Mouse (Mus musculus) heart, adult 2 months (tissue): ENCODE results near the gene Rbm10. TPM values are rescaled to one million over a fixed set of nuclear protein-coding genes. Genes with fewer than 3 reads are reported as not detected.
A peak's percentile ranks its signal among the peaks of the same experiment; 100 is the strongest.

ENCODE experiments used
- DNase-seq, 2 experiments: peaks; one replicate each; pipeline ENCODE4 v3.0.0; 2021
- H3K27ac ChIP-seq: fragments of 200-600 bp; 2 replicates; pipeline ENCODE4 v1.8.1; 2022
- H3K27me3 ChIP-seq: fragments of 200-500 bp; 2 replicates; pipeline ENCODE4 v1.6.1; 2012; ENCODE audit warnings: mild to moderate bottlenecking, low read length, inconsistent platforms, mixed read lengths; ENCODE audit not compliant: control insufficient read depth, insufficient read depth
- H3K36me3 ChIP-seq: fragments of 200-500 bp; 2 replicates; pipeline ENCODE4 v1.6.1; 2012; ENCODE audit warnings: low read length, inconsistent platforms; ENCODE audit not compliant: control insufficient read depth, insufficient read depth
- H3K4me1 ChIP-seq: fragments of 200-500 bp; 2 replicates; pipeline ENCODE4 v1.6.1; 2011; ENCODE audit warnings: low read length; ENCODE audit not compliant: control insufficient read depth, insufficient read depth
- H3K4me3 ChIP-seq: fragments of 200-600 bp; 2 replicates; pipeline ENCODE4 v1.8.1; 2022
- H3K79me2 ChIP-seq: fragments of 200-500 bp; replicated peaks from 2 replicates; pipeline ENCODE4 v1.6.1; 2012; ENCODE audit warnings: mild to moderate bottlenecking, inconsistent platforms, low read length, moderate library complexity, mixed read lengths; ENCODE audit not compliant: control insufficient read depth, insufficient read depth
- H3K9ac ChIP-seq: fragments of 200-500 bp; 2 replicates; pipeline ENCODE4 v1.6.1; 2012; ENCODE audit warnings: low read depth, mild to moderate bottlenecking, control low read depth, inconsistent platforms, low read length, mixed read lengths
- CTCF ChIP-seq: fragments of 200-600 bp; IDR thresholded peaks from 2 replicates; pipeline ENCODE4 v1.8.1; 2022; ENCODE audit warnings: antibody characterized with exemption, mild to moderate bottlenecking, moderate library complexity
- EP300 ChIP-seq: fragments of 200-500 bp; IDR thresholded peaks from 2 replicates; pipeline ENCODE4 v1.6.1; 2011; ENCODE audit warnings: low read depth, low read length, control low read depth; ENCODE audit not compliant: insufficient read depth
- POLR2A ChIP-seq: fragments of 200-500 bp; IDR thresholded peaks from 2 replicates; pipeline ENCODE4 v1.6.1; 2011; ENCODE audit warnings: mild to moderate bottlenecking, low read depth, low read length, control low read depth; ENCODE audit not compliant: insufficient read depth
- WGBS: fragments of 180-500 bp; shearing (Covaris S2); methylation state at CpG from one replicate; pipeline ENCODE4 v1.1.7; 2018; 5-methylcytosine and 5-hydroxymethylcytosine counted together
- intact Hi-C: fragments of 180-260 bp; cut with DNase I; formaldehyde crosslinking; loops from one replicate; pipeline ENCODE4 v1.15.1; 2025
- long read RNA-seq: library from polyadenylated mRNA; stranded (forward); transcript quantifications from one replicate; pipeline ENCODE4 v2.0.0, GENCODE M21; 2021
- polyA plus RNA-seq: library from polyadenylated mRNA; depleted of rRNA; stranded (reverse); fragments of >200 nt; gene quantifications from 2 replicates; pipeline ENCODE4 v1.2.3, GENCODE M21; 2012; rRNA removed
- total RNA-seq, 2 experiments: library from RNA; stranded (reverse); gene quantifications; 2 replicates each; pipeline ENCODE4 v1.2.3; 2021

Gene Rbm10
- 10 to 100 TPM; 18.9 to 19.3 TPM for total RNA-seq
- polyA plus RNA-seq, result 22.3 and 31.5 TPM in 2 replicates
- long read RNA-seq, partial matches to known transcripts, result 6 of 35 reads
- long read RNA-seq, other reads (novel, unspliced or antisense), result 23 of 35 reads

- Histone ChIP-seq H3K9ac (peak within 1 kb of the TSS; percentile 100), H3K27me3 (no peaks in the 10 kb centered on the region), H3K4me3 (peak within 1 kb of the TSS; percentile 57), H3K36me3 (peaks cover 2% of the 10 kb centered on the region; the same call in 1 of the 2 replicates), H3K79me2 (no peaks in the 10 kb centered on the region), H3K27ac (peak within 1 kb of the TSS; percentile 92), H3K4me1 (no peaks in the 10 kb centered on the region; the same call in 1 of the 2 replicates)
- 12% methylated on average over 49 of the region's 49 CpGs for WGBS
- peak; percentile 59 for TF ChIP-seq POLR2A
- TF ChIP-seq EP300, result 0 out of 2 replicates have a peak, but pooled peaks have one; percentile 6
- TF ChIP-seq CTCF, result no peak
- DNase-seq, result peak; percentile 81 to 88
- intact Hi-C loops, result loop anchor here (5.0 kb wide), 1 partner anchor 45 kb away; no protein-coding TSS in a partner anchor
Measured at GRCm38 (mm10) chrX:20617176-20617902, at the start of gene Rbm10, which contains the start of gene Ndufb11. TSS of gene Rbm10 (plus strand) at chrX:20617503. TSS of gene Ndufb11 (minus strand) at chrX:20617619.

- H3K27ac ChIP-seq, result no peak overlapping the region; the same call in 1 of the 2 replicates
- no peaks in the 10 kb centered on the region for H3K79me2 ChIP-seq
- intact Hi-C loops, result loop anchor here (10.0 kb wide), 1 partner anchor 206 kb away; the partner anchor contains the start of gene Rp2
- H3K4me1 ChIP-seq, result peaks cover 3% of the 10 kb centered on the region; the same call in 1 of the 2 replicates
- no peak overlapping the region for H3K4me3 ChIP-seq
- no peak overlapping the region for H3K9ac ChIP-seq
- WGBS, result 23% methylated on average over 2 of the region's 2 CpGs
- no peaks in the 10 kb centered on the region for H3K27me3 ChIP-seq
- H3K36me3 ChIP-seq, result peaks cover 2% of the 10 kb centered on the region; the same call in 1 of the 2 replicates
- TF ChIP-seq CTCF (no peak), EP300 (no peak), POLR2A (no peak)
- DNase-seq, result peak; percentile 21 to 44
Measured at GRCm38 (mm10) chrX:20571024-20571423, 46.3 kb upstream of the Rbm10 start.

- 58% methylated on average over 9 of the region's 9 CpGs for WGBS
- no peak for TF ChIP-seq EP300
- no peak for TF ChIP-seq POLR2A
- TF ChIP-seq CTCF, result no peak
- DNase-seq, result no peak
Measured at GRCm38 (mm10) chrX:20572683-20573082, 44.6 kb upstream of the Rbm10 start.

GRCm38 (mm10) chrX:20573927-20574326, 43.4 kb upstream of the Rbm10 start:
- peaks cover 3% of the 10 kb centered on the region; the same call in 1 of the 2 replicates for H3K4me1 ChIP-seq
- intact Hi-C loops, result loop anchor here (10.0 kb wide), 1 partner anchor 209 kb away; the partner anchor contains the start of gene Rp2
- H3K36me3 ChIP-seq, result peaks cover 2% of the 10 kb centered on the region; the same call in 1 of the 2 replicates
- TF ChIP-seq CTCF (no peak), POLR2A (no peak), EP300 (no peak)
- H3K79me2 ChIP-seq, result no peaks in the 10 kb centered on the region
- H3K27ac ChIP-seq, result no peak overlapping the region
- WGBS, result 74% methylated on average over 4 of the region's 4 CpGs
- no peaks in the 10 kb centered on the region for H3K27me3 ChIP-seq
- no peak overlapping the region for H3K4me3 ChIP-seq
- no peak overlapping the region for H3K9ac ChIP-seq
- no peak for DNase-seq

More at GRCm38 (mm10) chrX:20572683-20573082, 44.6 kb upstream of the Rbm10 start:
- H3K4me1 ChIP-seq, result peaks cover 3% of the 10 kb centered on the region; the same call in 1 of the 2 replicates
- no peak overlapping the region for H3K27ac ChIP-seq
- H3K27me3 ChIP-seq, result no peaks in the 10 kb centered on the region
- no peaks in the 10 kb centered on the region for H3K79me2 ChIP-seq
- no peak overlapping the region for H3K4me3 ChIP-seq
- peaks cover 2% of the 10 kb centered on the region; the same call in 1 of the 2 replicates for H3K36me3 ChIP-seq
- intact Hi-C loops, result loop anchor here (10.0 kb wide), 1 partner anchor 208 kb away; the partner anchor contains the start of gene Rp2
- H3K9ac ChIP-seq, result no peak overlapping the region

- WGBS, result 4% methylated on average over 4 of the region's 4 CpGs
- H3K4me1 ChIP-seq, result no peaks in the 10 kb centered on the region
- H3K9ac ChIP-seq, result no peak overlapping the region
- TF ChIP-seq CTCF (peak; percentile 75), EP300 (no peak)
- no peaks in the 10 kb centered on the region for H3K27me3 ChIP-seq
- no peaks in the 10 kb centered on the region for H3K36me3 ChIP-seq
- intact Hi-C loops, result loop anchor here (2.0 to 10.0 kb wide), 2 partner anchors 425 to 563 kb away; no protein-coding TSS in a partner anchor
- H3K27ac ChIP-seq, result no peak overlapping the region
- no peak for DNase-seq
- no peak overlapping the region for H3K4me3 ChIP-seq
- no peaks in the 10 kb centered on the region for H3K79me2 ChIP-seq
Measured at GRCm38 (mm10) chrX:20587968-20588367, 29.3 kb upstream of the Rbm10 start.
